Mouse (Mus musculus): Measurements from ENCODE around the gene Cdk2ap2. TPM values are rescaled to one million over a fixed set of nuclear protein-coding genes. Genes with fewer than 3 reads are reported as not detected.
"Not testable (repeated sequence)": the region's sequence is repeated elsewhere in the genome, so short reads cannot be mapped to it uniquely, and the experiment has no call there.

Gene Cdk2ap2
- polyA plus RNA-seq, 1 experiment: 138 TPM

DNA sequence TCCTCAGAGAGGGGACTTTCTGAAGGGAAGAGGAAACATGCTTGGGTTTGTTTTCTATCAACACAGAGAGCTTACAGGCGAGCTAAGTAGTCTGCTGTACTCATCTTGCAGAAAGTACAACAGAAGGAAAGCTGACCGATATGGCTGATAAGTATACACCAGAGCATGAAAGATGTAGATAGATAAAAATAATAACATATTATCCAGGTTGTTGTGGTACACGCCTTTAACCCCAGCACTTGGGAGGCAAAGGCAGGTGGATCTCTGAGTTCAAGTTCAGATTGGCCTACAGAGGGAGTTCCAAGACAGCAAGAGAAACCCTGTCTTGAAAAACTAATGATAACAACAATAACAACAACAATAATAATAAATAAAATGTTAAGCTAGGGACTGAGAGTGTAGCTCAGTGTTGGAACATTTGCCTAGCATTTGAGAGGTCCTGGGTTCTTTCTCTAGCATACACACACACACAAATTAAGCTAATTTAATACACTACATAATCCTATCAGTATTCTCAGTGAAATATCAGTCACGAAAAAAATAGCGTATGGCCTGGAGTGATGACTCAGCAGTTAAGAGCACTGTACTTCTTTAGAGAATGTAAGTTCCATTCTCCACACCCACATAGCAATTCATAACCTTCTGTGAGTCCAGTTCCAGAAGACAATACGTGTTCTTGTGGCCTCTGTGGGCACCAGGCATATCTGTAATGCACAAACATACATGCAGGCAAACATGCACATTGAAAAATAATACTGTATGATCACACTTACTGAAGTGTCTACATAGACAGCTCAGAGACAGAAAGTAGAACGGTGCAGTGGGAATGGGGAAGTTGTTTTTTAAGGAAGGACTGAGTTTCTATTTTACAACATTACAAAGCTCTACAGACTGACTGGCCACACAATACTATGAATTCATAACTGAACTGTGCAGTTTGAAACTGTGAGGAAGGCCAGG is 25.7 kb downstream of the Cdk2ap2 start:
- Histone ChIP-seq H3K27me3 (replicated peaks; ENCODE audit: control insufficient read depth, insufficient read depth, low read length) (no peaks in the 10 kb centered on the region), H3K4me3 (ENCODE audit: insufficient read depth, low read depth, low read length) (no peak overlapping the region), H3K27ac (ENCODE audit: insufficient read depth, low read depth, low read length) (no peak overlapping the region), H3K36me3 (ENCODE audit: control insufficient read depth, insufficient read depth, low read length) (no peaks in the 10 kb centered on the region; the same call in 1 of the 2 replicates), H3K4me1 (ENCODE audit: control insufficient read depth, insufficient read depth, low read length) (peaks cover 10% of the 10 kb centered on the region)
- no peak for DNase-seq
- TF ChIP-seq POLR2A (IDR thresholded peaks at IDR 0.05; ENCODE audit: low read depth, low read length) (no peak), CTCF (conservative IDR thresholded peaks at IDR 0.05; ENCODE audit: insufficient read depth, insufficient read length, low read depth, low read length) (no peak)
- 84% methylated on average over 7 of the region's 7 CpGs for WGBS

- no peak overlapping the region for H3K4me3 ChIP-seq (ENCODE audit: insufficient read depth, low read depth, low read length)
- H3K27me3 ChIP-seq (replicated peaks; ENCODE audit: control insufficient read depth, insufficient read depth, low read length): no peaks in the 10 kb centered on the region
- no peak for DNase-seq
- peaks cover 10% of the 10 kb centered on the region for H3K4me1 ChIP-seq (ENCODE audit: control insufficient read depth, insufficient read depth, low read length)
- no peak for TF ChIP-seq CTCF (conservative IDR thresholded peaks at IDR 0.05; ENCODE audit: insufficient read depth, insufficient read length, low read depth, low read length)
- no peak for TF ChIP-seq POLR2A (IDR thresholded peaks at IDR 0.05; ENCODE audit: low read depth, low read length)
- 90% methylated on average over 4 of the region's 4 CpGs for WGBS
- no peaks in the 10 kb centered on the region; the same call in 1 of the 2 replicates for H3K36me3 ChIP-seq (ENCODE audit: control insufficient read depth, insufficient read depth, low read length)
- no peak overlapping the region for H3K27ac ChIP-seq (ENCODE audit: insufficient read depth, low read depth, low read length)
These were observed 27.4 kb downstream of the Cdk2ap2 start for GRCm38 (mm10) chr19:4124432-4124831.

DNA sequence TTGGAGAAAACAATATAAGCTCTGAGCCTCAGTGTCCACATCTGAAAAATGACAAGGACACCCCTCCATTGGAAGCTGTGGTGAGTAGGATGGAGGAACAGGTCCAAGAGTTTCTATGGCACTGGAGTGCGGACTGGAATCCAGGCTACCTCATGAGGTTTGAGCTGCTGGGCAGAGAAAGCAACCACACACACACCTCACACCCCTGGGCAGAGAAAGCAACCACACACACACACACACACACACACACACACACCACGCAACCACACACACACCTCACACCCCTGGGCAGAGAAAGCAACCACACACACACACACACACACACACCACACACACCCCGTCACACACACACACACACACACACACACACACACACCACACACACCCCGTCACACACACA is 28.3 kb downstream of the Cdk2ap2 start:
- H3K27me3 ChIP-seq (replicated peaks; ENCODE audit: control insufficient read depth, insufficient read depth, low read length); DNase-seq; H3K36me3 ChIP-seq (ENCODE audit: control insufficient read depth, insufficient read depth, low read length): not testable (repeated sequence)
- WGBS: 11% methylated on average over 4 of the region's 4 CpGs
- Histone ChIP-seq H3K27ac (ENCODE audit: insufficient read depth, low read depth, low read length) (peak overlapping the region; percentile 24; the same call in 1 of the 2 replicates), H3K4me3 (ENCODE audit: insufficient read depth, low read depth, low read length) (peak overlapping the region; percentile 42), H3K4me1 (ENCODE audit: control insufficient read depth, insufficient read depth, low read length) (peaks cover 10% of the 10 kb centered on the region)

GRCm38 (mm10) chr19:4125741-4126696 is 29.0 kb downstream of the Cdk2ap2 start, which contains the start of gene Aip:
Aip (minus strand) TSS chr19:4125858.
- TF ChIP-seq CTCF (conservative IDR thresholded peaks at IDR 0.05; ENCODE audit: insufficient read depth, insufficient read length, low read depth, low read length) (peak; percentile 64), POLR2A (IDR thresholded peaks at IDR 0.05; ENCODE audit: low read depth, low read length) (no peak)
- DNase-seq: peak; percentile 99
- 1% methylated on average over 62 of the region's 64 CpGs for WGBS
- Histone ChIP-seq H3K27me3 (replicated peaks; ENCODE audit: control insufficient read depth, insufficient read depth, low read length) (no peaks in the 10 kb centered on the region), H3K4me3 (ENCODE audit: insufficient read depth, low read depth, low read length) (peak within 1 kb of the TSS; percentile 82), H3K36me3 (ENCODE audit: control insufficient read depth, insufficient read depth, low read length) (no peaks in the 10 kb centered on the region; the same call in 1 of the 2 replicates), H3K4me1 (ENCODE audit: control insufficient read depth, insufficient read depth, low read length) (peaks cover 6% of the 10 kb centered on the region; the same call in 1 of the 2 replicates), H3K27ac (ENCODE audit: insufficient read depth, low read depth, low read length) (peak within 1 kb of the TSS; percentile 24; the same call in 1 of the 2 replicates)

DNA sequence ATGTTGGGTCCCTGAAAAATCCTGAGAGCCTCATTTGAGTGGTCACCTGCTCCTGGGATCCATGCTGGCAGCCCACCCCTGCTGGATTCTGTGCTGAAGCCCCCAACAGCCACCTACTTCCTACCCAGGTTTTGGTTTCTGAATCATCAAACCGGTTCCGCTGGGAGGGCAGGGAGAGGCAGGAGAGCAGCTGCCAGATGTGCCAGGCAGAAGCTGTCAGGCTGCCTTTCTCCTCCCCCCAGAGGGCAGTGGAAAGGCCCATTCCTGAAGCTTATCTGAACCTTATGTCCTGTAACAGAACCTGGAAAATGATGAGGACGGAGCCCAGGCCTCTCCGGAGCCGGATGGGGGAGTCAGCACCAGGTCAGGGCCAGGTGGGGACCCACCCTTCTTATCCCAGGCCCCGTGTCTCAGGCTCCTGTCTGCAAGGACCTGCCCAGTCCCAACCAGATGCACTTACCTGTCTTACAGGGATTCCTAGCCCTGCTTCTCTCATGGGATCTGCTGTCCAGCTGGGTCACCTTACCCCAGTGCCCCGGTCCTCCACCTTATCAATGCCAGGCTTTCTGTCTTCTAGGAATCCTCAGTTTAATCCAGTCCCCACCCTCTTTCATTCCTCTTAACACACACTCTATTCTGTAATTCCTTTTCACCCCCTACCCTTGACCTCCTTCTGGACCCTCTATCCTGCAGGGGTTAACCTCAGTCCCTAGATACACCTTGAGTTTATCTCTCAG is 29.9 kb downstream of the Cdk2ap2 start:
- no peak for TF ChIP-seq POLR2A (IDR thresholded peaks at IDR 0.05; ENCODE audit: low read depth, low read length)
- TF ChIP-seq CTCF (conservative IDR thresholded peaks at IDR 0.05; ENCODE audit: insufficient read depth, insufficient read length, low read depth, low read length): no peak
- Histone ChIP-seq H3K36me3 (ENCODE audit: control insufficient read depth, insufficient read depth, low read length) (no peaks in the 10 kb centered on the region; the same call in 1 of the 2 replicates), H3K27ac (ENCODE audit: insufficient read depth, low read depth, low read length) (no peak overlapping the region), H3K4me3 (ENCODE audit: insufficient read depth, low read depth, low read length) (peak overlapping the region; percentile 82), H3K4me1 (ENCODE audit: control insufficient read depth, insufficient read depth, low read length) (peaks cover 6% of the 10 kb centered on the region; the same call in 1 of the 2 replicates), H3K27me3 (replicated peaks; ENCODE audit: control insufficient read depth, insufficient read depth, low read length) (no peaks in the 10 kb centered on the region)
- WGBS: 47% methylated on average over 7 of the region's 7 CpGs
- DNase-seq: peak; percentile 26

- 88% methylated on average over 7 of the region's 7 CpGs for WGBS
- Histone ChIP-seq H3K27me3 (replicated peaks; ENCODE audit: control insufficient read depth, insufficient read depth, low read length) (no peaks in the 10 kb centered on the region), H3K4me1 (ENCODE audit: control insufficient read depth, insufficient read depth, low read length) (peaks cover 6% of the 10 kb centered on the region; the same call in 1 of the 2 replicates), H3K36me3 (ENCODE audit: control insufficient read depth, insufficient read depth, low read length) (no peaks in the 10 kb centered on the region; the same call in 1 of the 2 replicates), H3K27ac (ENCODE audit: insufficient read depth, low read depth, low read length) (no peak overlapping the region), H3K4me3 (ENCODE audit: insufficient read depth, low read depth, low read length) (no peak overlapping the region)
- TF ChIP-seq POLR2A (IDR thresholded peaks at IDR 0.05; ENCODE audit: low read depth, low read length): no peak
- TF ChIP-seq CTCF (conservative IDR thresholded peaks at IDR 0.05; ENCODE audit: insufficient read depth, insufficient read length, low read depth, low read length): no peak
- no peak for DNase-seq
These were observed 32.5 kb downstream of the Cdk2ap2 start for GRCm38 (mm10) chr19:4129462-4129861.
